Mouse (Mus musculus) liver, embryonic 16.5 days (tissue): ENCODE measurements at regions not wholly inside any gene's neighbourhood (a gene's known extent, or its start where the extent isn't known, plus 50 kb on each side); places are given as distances from the start of the nearest gene placed in this dataset.

ENCODE experiments used
- ATAC-seq: fragments of 200-750 bp; cut with Nextera tagmentation; 2 replicates; pipeline ENCODE4 v1.8.0; 2017; ENCODE audit warnings: low read depth, mild to moderate bottlenecking, moderate number of reproducible peaks, moderate library complexity
- H3K27ac ChIP-seq: fragments of 300-500 bp; sonication (generic); 2 replicates; pipeline ENCODE4 v1.5.1; 2014; ENCODE audit warnings: mild to moderate bottlenecking, low read length
- H3K27me3 ChIP-seq: fragments of 300-500 bp; sonication (generic); 2 replicates; pipeline ENCODE4 v1.6.1; 2014; ENCODE audit warnings: low read depth, low read length, mixed read lengths; ENCODE audit not compliant: control insufficient read depth, insufficient read depth
- H3K36me3 ChIP-seq: fragments of 300-500 bp; sonication (generic); 2 replicates; pipeline ENCODE4 v1.6.1; 2014; ENCODE audit warnings: mild to moderate bottlenecking; ENCODE audit not compliant: control insufficient read depth, insufficient read depth
- H3K4me1 ChIP-seq: fragments of 300-500 bp; sonication (generic); 2 replicates; pipeline ENCODE4 v1.6.1; 2014; ENCODE audit warnings: low read depth, low read length, mixed read lengths; ENCODE audit not compliant: control insufficient read depth
- H3K4me2 ChIP-seq: fragments of 300-500 bp; sonication (generic); 2 replicates; pipeline ENCODE4 v1.6.1; 2014; ENCODE audit warnings: low read depth, low read length, mixed read lengths
- H3K4me3 ChIP-seq: fragments of 300-500 bp; sonication (generic); 2 replicates; pipeline ENCODE4 v1.5.1; 2014; ENCODE audit warnings: low read depth, mild to moderate bottlenecking, low read length
- H3K9ac ChIP-seq: fragments of 300-500 bp; sonication (generic); 2 replicates; pipeline ENCODE4 v1.6.1; 2014; ENCODE audit warnings: low read depth, low read length
- H3K9me3 ChIP-seq: fragments of 300-500 bp; sonication (generic); replicated peaks from 2 replicates; pipeline ENCODE4 v1.6.1; 2016; ENCODE audit warnings: low read length; ENCODE audit not compliant: control insufficient read depth
- WGBS: fragments of 180-500 bp; shearing (Covaris S2); extraction: QIAGEN DNeasy Blood & Tissue Kit; methylation state at CpG from one replicate; pipeline ENCODE4 v1.1.7; 2014; ENCODE audit not compliant: insufficient replicate concordance; 5-methylcytosine and 5-hydroxymethylcytosine counted together

GRCm38 (mm10) chr5:46968870-46969436 lies 1014.0 kb upstream of the Slit2 start:
- no peak overlapping the region for H3K27ac ChIP-seq
- no peaks in the 10 kb centered on the region for H3K4me1 ChIP-seq
- no peak overlapping the region for H3K4me2 ChIP-seq
- no peaks in the 10 kb centered on the region for H3K9me3 ChIP-seq
- no peak for ATAC-seq
- H3K9ac ChIP-seq: no peak overlapping the region
- WGBS: 72% methylated on average over 5 of the region's 5 CpGs
- no peak overlapping the region for H3K4me3 ChIP-seq
- no peaks in the 10 kb centered on the region for H3K36me3 ChIP-seq
- H3K27me3 ChIP-seq: no peaks in the 10 kb centered on the region

DNA sequence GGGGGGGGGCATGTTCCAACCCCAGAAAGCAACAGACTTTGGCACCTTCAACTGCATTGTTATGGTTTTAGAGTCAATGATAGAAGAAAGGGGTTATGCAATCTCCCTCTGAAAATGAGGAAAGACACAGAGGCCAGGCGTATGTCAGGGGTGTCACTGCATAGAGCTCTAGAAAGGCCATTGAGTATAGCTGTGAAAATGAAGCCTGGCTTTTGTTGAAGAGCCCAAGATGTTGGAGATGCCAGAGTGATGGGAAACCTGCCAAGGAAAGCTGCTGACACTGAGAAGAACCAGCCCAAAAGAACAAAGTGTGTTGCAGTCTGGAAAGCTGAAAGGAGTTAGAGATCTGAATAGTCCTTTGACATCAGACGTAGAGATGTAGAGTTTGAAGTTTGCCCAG lies 1022.2 kb upstream of the Slit2 start:
- no peak for ATAC-seq

GRCm38 (mm10) chr5:46926324-46926723 lies 1056.6 kb upstream of the Slit2 start:
- ATAC-seq: no peak
- H3K4me3 ChIP-seq: no peak overlapping the region
- WGBS: 52% methylated on average over 7 of the region's 7 CpGs

More for the DNA sequence above, 1022.2 kb upstream of the Slit2 start:
- Histone ChIP-seq H3K36me3 (no peaks in the 10 kb centered on the region), H3K4me2 (no peak overlapping the region), H3K4me3 (no peak overlapping the region), H3K9me3 (no peaks in the 10 kb centered on the region), H3K27me3 (no peaks in the 10 kb centered on the region), H3K27ac (no peak overlapping the region), H3K4me1 (no peaks in the 10 kb centered on the region), H3K9ac (no peak overlapping the region)
- 39% methylated on average over 2 of the region's 2 CpGs for WGBS

GRCm38 (mm10) chr5:46901909-46902308 lies 1044.5 kb upstream of the Lcorl start:
- Histone ChIP-seq H3K9me3 (no peaks in the 10 kb centered on the region), H3K9ac (no peak overlapping the region), H3K4me1 (no peaks in the 10 kb centered on the region), H3K4me3 (no peak overlapping the region), H3K36me3 (no peaks in the 10 kb centered on the region), H3K27me3 (no peaks in the 10 kb centered on the region), H3K4me2 (no peak overlapping the region), H3K27ac (no peak overlapping the region)
- 65% methylated on average over 2 of the region's 2 CpGs for WGBS
- ATAC-seq: no peak

More at GRCm38 (mm10) chr5:46926324-46926723, 1056.6 kb upstream of the Slit2 start:
- no peaks in the 10 kb centered on the region for H3K27me3 ChIP-seq
- no peak overlapping the region for H3K27ac ChIP-seq
- no peaks in the 10 kb centered on the region for H3K36me3 ChIP-seq
- H3K9ac ChIP-seq: no peak overlapping the region
- no peaks in the 10 kb centered on the region for H3K9me3 ChIP-seq
- no peak overlapping the region for H3K4me2 ChIP-seq
- H3K4me1 ChIP-seq: no peaks in the 10 kb centered on the region

DNA sequence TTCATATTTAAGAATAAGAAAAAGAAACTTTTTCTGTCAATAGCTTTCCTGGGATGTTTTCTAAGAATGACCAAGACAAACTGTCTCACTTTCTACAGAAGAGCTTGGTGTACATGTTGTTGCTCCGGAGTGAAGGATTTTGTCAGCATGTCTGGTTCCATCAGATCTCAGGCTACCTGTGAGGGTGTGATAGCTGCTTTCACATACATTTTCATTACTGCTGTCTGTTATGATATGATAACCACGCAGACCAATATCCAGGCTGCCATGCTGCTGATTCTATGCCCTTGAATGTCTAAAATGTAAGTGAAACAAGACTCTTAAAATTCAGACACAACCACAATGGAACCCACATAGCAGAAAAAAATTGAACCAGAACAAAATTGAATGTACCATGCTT lies 1036.6 kb upstream of the Lcorl start:
- Histone ChIP-seq H3K36me3 (no peaks in the 10 kb centered on the region), H3K4me2 (no peak overlapping the region), H3K4me3 (no peak overlapping the region), H3K9me3 (no peaks in the 10 kb centered on the region), H3K27me3 (no peaks in the 10 kb centered on the region), H3K9ac (no peak overlapping the region), H3K27ac (no peak overlapping the region), H3K4me1 (no peaks in the 10 kb centered on the region)
- 31% methylated on average over 2 of the region's 2 CpGs for WGBS
- peak; percentile 92 for ATAC-seq

DNA sequence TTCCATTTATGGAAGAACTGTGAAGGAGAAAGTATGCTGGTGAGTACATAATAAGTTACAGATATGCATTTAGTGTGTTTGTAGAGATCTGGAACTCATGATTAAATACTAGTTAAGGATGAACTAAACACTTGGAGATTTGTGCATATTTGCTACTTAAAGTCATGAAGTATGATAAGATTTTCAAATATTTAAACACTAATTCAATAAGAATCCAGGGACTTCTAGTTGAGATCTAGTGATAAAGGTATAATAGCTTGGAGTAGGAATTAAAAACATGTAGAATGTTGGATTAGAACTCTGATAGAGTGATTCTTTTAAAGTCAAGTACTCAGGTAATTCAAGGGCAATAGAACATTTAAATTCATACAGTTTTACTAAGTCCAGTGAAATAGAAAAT lies 1026.5 kb upstream of the Lcorl start:
- H3K27ac ChIP-seq: no peak overlapping the region
- no peaks in the 10 kb centered on the region for H3K36me3 ChIP-seq
- no peaks in the 10 kb centered on the region for H3K4me1 ChIP-seq
- H3K27me3 ChIP-seq: no peaks in the 10 kb centered on the region
- no peak overlapping the region for H3K4me3 ChIP-seq
- no peak for ATAC-seq
- no peaks in the 10 kb centered on the region for H3K9me3 ChIP-seq
- H3K4me2 ChIP-seq: no peak overlapping the region
- H3K9ac ChIP-seq: no peak overlapping the region

- Histone ChIP-seq H3K27me3 (no peaks in the 10 kb centered on the region), H3K9me3 (no peaks in the 10 kb centered on the region), H3K4me2 (no peak overlapping the region), H3K4me1 (no peaks in the 10 kb centered on the region), H3K36me3 (no peaks in the 10 kb centered on the region), H3K4me3 (no peak overlapping the region), H3K27ac (no peak overlapping the region), H3K9ac (no peak overlapping the region)
- no peak for ATAC-seq
These were observed 999.4 kb upstream of the Lcorl start for GRCm38 (mm10) chr5:46856837-46857236.

- Histone ChIP-seq H3K4me2 (no peak overlapping the region), H3K4me3 (no peak overlapping the region), H3K36me3 (no peaks in the 10 kb centered on the region), H3K9me3 (no peaks in the 10 kb centered on the region), H3K4me1 (no peaks in the 10 kb centered on the region), H3K27me3 (no peaks in the 10 kb centered on the region), H3K9ac (no peak overlapping the region), H3K27ac (no peak overlapping the region)
- no peak for ATAC-seq
- 81% methylated on average over 2 of the region's 2 CpGs for WGBS
These were observed 987.8 kb upstream of the Lcorl start for GRCm38 (mm10) chr5:46845175-46845574.

- Histone ChIP-seq H3K9ac (no peak overlapping the region), H3K4me3 (no peak overlapping the region), H3K4me1 (no peaks in the 10 kb centered on the region), H3K36me3 (no peaks in the 10 kb centered on the region), H3K4me2 (no peak overlapping the region), H3K27ac (no peak overlapping the region), H3K9me3 (no peaks in the 10 kb centered on the region), H3K27me3 (no peaks in the 10 kb centered on the region)
- 66% methylated on average over 4 of the region's 4 CpGs for WGBS
- ATAC-seq: peak; percentile 43; the same call in 1 of the 2 replicates
These were observed 979.4 kb upstream of the Lcorl start for GRCm38 (mm10) chr5:46836810-46837209.
